Comparison of ENCODE assay signal across 22 mouse cellular contexts in genomic region chr4:26255889-26256288, GRCm38 (mm10).
A peak's percentile ranks its signal among the peaks of the same experiment; 100 is the strongest.
DNase-seq lines count a peak whose midpoint lies in the region; ATAC-seq and TF ChIP-seq lines count a peak whose summit lies in the region.
"Had no signal": no experiment of that assay in that cellular context is flagged by ENCODE, and none has a peak within 500 bp of the region (broad histone marks: within the 10 kb centered on the region; RNA-seq: fewer than 3 reads in every experiment).

No protein-coding gene starts in this region.

- peak; percentile 58; the same call in 1 of the 2 replicates for ATAC-seq in forebrain, embryonic 13.5 days
- no peak for ATAC-seq in forebrain, postnatal 0 days
- ATAC-seq in hindbrain, postnatal 0 days: no peak
- peak; percentile 63; the same call in 1 of the 2 replicates for ATAC-seq in neural tube, embryonic 14.5 days (ENCODE audit: low read depth)
- ATAC-seq: activated CD4-positive, CD25-positive, alpha-beta regulatory T cell, adult 4 months; forebrain, embryonic 16.5 days; inflammation-experienced regulatory T-cells, adult 6 months; intestine, postnatal 0 days; Patski had no signal

- no peaks in the 10 kb centered on the region for H3K27me3 ChIP-seq in forebrain, embryonic 13.5 days
- H3K27me3 ChIP-seq in forebrain, postnatal 0 days (ENCODE audit: insufficient read depth, low read length): no peaks in the 10 kb centered on the region
- no peaks in the 10 kb centered on the region for H3K27me3 ChIP-seq in hindbrain, postnatal 0 days (ENCODE audit: insufficient read depth, low read length)
- no peaks in the 10 kb centered on the region for H3K27me3 ChIP-seq in hindbrain, embryonic 10.5 days (ENCODE audit: insufficient read depth, poor library complexity, severe bottlenecking)
- no peaks in the 10 kb centered on the region for H3K27me3 ChIP-seq in neural tube, embryonic 14.5 days (ENCODE audit: control insufficient read depth, insufficient read depth, low read length)
- H3K27me3 ChIP-seq in heart, embryonic 10.5 days (ENCODE audit: insufficient read depth, poor library complexity, severe bottlenecking): no peaks in the 10 kb centered on the region
- H3K27me3 ChIP-seq: embryonic facial prominence, embryonic 13.5 days; Patski had no signal

- H3K9me3 ChIP-seq in forebrain, embryonic 13.5 days (replicated peaks): no peaks in the 10 kb centered on the region
- H3K9me3 ChIP-seq in forebrain, postnatal 0 days (ENCODE audit: low read length): no peaks in the 10 kb centered on the region
- H3K9me3 ChIP-seq in hindbrain, postnatal 0 days (ENCODE audit: low read length): no peaks in the 10 kb centered on the region
- no peaks in the 10 kb centered on the region for H3K9me3 ChIP-seq in hindbrain, embryonic 10.5 days
- H3K9me3 ChIP-seq in neural tube, embryonic 14.5 days (ENCODE audit: control insufficient read depth, low read length): no peaks in the 10 kb centered on the region
- no peaks in the 10 kb centered on the region for H3K9me3 ChIP-seq in heart, embryonic 10.5 days
- H3K9me3 ChIP-seq: embryonic facial prominence, embryonic 13.5 days had no signal

- H3K27ac ChIP-seq in forebrain, embryonic 13.5 days: no peak overlapping the region
- no peak overlapping the region for H3K27ac ChIP-seq in forebrain, postnatal 0 days (ENCODE audit: low read depth, low read length)
- no peak overlapping the region for H3K27ac ChIP-seq in hindbrain, postnatal 0 days
- H3K27ac ChIP-seq in hindbrain, embryonic 10.5 days: no peak overlapping the region
- no peak overlapping the region for H3K27ac ChIP-seq in neural tube, embryonic 14.5 days (ENCODE audit: low read depth, low read length)
- no peak overlapping the region for H3K27ac ChIP-seq in heart, embryonic 10.5 days
- H3K27ac ChIP-seq: embryonic facial prominence, embryonic 13.5 days; hindbrain, embryonic 14.5 days had no signal

- 28% methylated on average over 3 of the region's 3 CpGs for WGBS in forebrain, embryonic 13.5 days
- 24% methylated on average over 3 of the region's 3 CpGs for WGBS in forebrain, postnatal 0 days
- 24% methylated on average over 3 of the region's 3 CpGs for WGBS in hindbrain, postnatal 0 days
- WGBS in hindbrain, embryonic 10.5 days: 70% methylated on average over 3 of the region's 3 CpGs
- WGBS in neural tube, embryonic 14.5 days: 25% methylated on average over 3 of the region's 3 CpGs
- 62% methylated on average over 3 of the region's 3 CpGs for WGBS in heart, embryonic 10.5 days

- no peak for DNase-seq in forebrain, postnatal 0 days
- DNase-seq in hindbrain, postnatal 0 days (ENCODE audit: low spot score): peak; percentile 34
- no peak for DNase-seq in hindbrain, embryonic 10.5 days (ENCODE audit: low spot score)
- no peak for DNase-seq in neural tube, embryonic 10.5 days (ENCODE audit: extremely low spot score, low spot score)
- no peak for DNase-seq in heart, embryonic 10.5 days (ENCODE audit: low spot score)
- DNase-seq: adrenal gland, postnatal 25 days; cerebellum, adult 11 months; cerebellum, adult 8-10 months; cerebellum, postnatal 14 days; gastrocnemius, postnatal 36 days; heart, adult 11 months; heart, postnatal 10 days; heart, postnatal 4 days had no signal

- H3K4me1 ChIP-seq in forebrain, embryonic 13.5 days: 0 out of 2 replicates have a peak, but pooled peaks cover 3% of the 10 kb centered on the region
- H3K4me1 ChIP-seq in forebrain, postnatal 0 days (ENCODE audit: insufficient read depth): no peaks in the 10 kb centered on the region
- no peaks in the 10 kb centered on the region for H3K4me1 ChIP-seq in hindbrain, postnatal 0 days (ENCODE audit: insufficient read depth, low read length)
- H3K4me1 ChIP-seq in hindbrain, embryonic 10.5 days (replicated peaks): no peaks in the 10 kb centered on the region
- H3K4me1 ChIP-seq in neural tube, embryonic 14.5 days (ENCODE audit: control insufficient read depth, insufficient read depth, low read length): no peaks in the 10 kb centered on the region
- no peaks in the 10 kb centered on the region for H3K4me1 ChIP-seq in heart, embryonic 10.5 days
- H3K4me1 ChIP-seq: embryonic facial prominence, embryonic 13.5 days had no signal

- H3K4me2 ChIP-seq in forebrain, embryonic 13.5 days: no peak overlapping the region
- no peak overlapping the region for H3K4me2 ChIP-seq in forebrain, postnatal 0 days (ENCODE audit: low read depth)
- no peak overlapping the region for H3K4me2 ChIP-seq in hindbrain, postnatal 0 days (ENCODE audit: low read depth, low read length)
- no peak overlapping the region for H3K4me2 ChIP-seq in neural tube, embryonic 14.5 days (ENCODE audit: low read depth, low read length)
- H3K4me2 ChIP-seq: embryonic facial prominence, embryonic 13.5 days; hindbrain, embryonic 14.5 days had no signal

- no peak overlapping the region for H3K4me3 ChIP-seq in forebrain, embryonic 13.5 days
- H3K4me3 ChIP-seq in forebrain, postnatal 0 days (ENCODE audit: low read depth, low read length): no peak overlapping the region
- H3K4me3 ChIP-seq in hindbrain, postnatal 0 days (ENCODE audit: low read length): no peak overlapping the region
- no peak overlapping the region for H3K4me3 ChIP-seq in hindbrain, embryonic 10.5 days
- no peak overlapping the region for H3K4me3 ChIP-seq in neural tube, embryonic 14.5 days (ENCODE audit: low read depth, low read length)
- H3K4me3 ChIP-seq in heart, embryonic 10.5 days: no peak overlapping the region
- H3K4me3 ChIP-seq: embryonic facial prominence, embryonic 13.5 days had no signal

- no peak overlapping the region for H3K9ac ChIP-seq in forebrain, embryonic 13.5 days
- no peak overlapping the region for H3K9ac ChIP-seq in forebrain, postnatal 0 days
- H3K9ac ChIP-seq in hindbrain, postnatal 0 days (replicated peaks; ENCODE audit: low read length): no peak overlapping the region
- H3K9ac ChIP-seq in neural tube, embryonic 14.5 days (replicated peaks; ENCODE audit: low read depth, low read length): no peak overlapping the region
- H3K9ac ChIP-seq: embryonic facial prominence, embryonic 13.5 days; hindbrain, embryonic 14.5 days had no signal

- H3K36me3 ChIP-seq in forebrain, embryonic 13.5 days (ENCODE audit: poor library complexity, severe bottlenecking): no peaks in the 10 kb centered on the region
- no peaks in the 10 kb centered on the region for H3K36me3 ChIP-seq in forebrain, postnatal 0 days (ENCODE audit: insufficient read depth)
- no peaks in the 10 kb centered on the region for H3K36me3 ChIP-seq in hindbrain, postnatal 0 days (ENCODE audit: insufficient read depth, low read length)
- no peaks in the 10 kb centered on the region for H3K36me3 ChIP-seq in hindbrain, embryonic 10.5 days
- H3K36me3 ChIP-seq in neural tube, embryonic 14.5 days (ENCODE audit: control insufficient read depth, insufficient read depth, low read length): no peaks in the 10 kb centered on the region
- no peaks in the 10 kb centered on the region for H3K36me3 ChIP-seq in heart, embryonic 10.5 days
- H3K36me3 ChIP-seq: embryonic facial prominence, embryonic 13.5 days had no signal

- TF ChIP-seq CTCF in forebrain, postnatal 0 days (IDR thresholded peaks at IDR 0.05; ENCODE audit: low read depth): no peak
- TF ChIP-seq CTCF in hindbrain, postnatal 0 days (IDR thresholded peaks at IDR 0.05; ENCODE audit: low read depth): no peak

Comparison
In these comparisons a context has a peak if more than half of its experiments do, and no peak if none do; other contexts are left out.
1. ATAC-seq: peak in forebrain, embryonic 13.5 days (single experiment) and neural tube, embryonic 14.5 days (single experiment); none in forebrain, postnatal 0 days (single experiment) and hindbrain, postnatal 0 days (single experiment).